Mouse (Mus musculus): ENCODE measurements around the gene Tmem108.

Tmem108 gene

DNA sequence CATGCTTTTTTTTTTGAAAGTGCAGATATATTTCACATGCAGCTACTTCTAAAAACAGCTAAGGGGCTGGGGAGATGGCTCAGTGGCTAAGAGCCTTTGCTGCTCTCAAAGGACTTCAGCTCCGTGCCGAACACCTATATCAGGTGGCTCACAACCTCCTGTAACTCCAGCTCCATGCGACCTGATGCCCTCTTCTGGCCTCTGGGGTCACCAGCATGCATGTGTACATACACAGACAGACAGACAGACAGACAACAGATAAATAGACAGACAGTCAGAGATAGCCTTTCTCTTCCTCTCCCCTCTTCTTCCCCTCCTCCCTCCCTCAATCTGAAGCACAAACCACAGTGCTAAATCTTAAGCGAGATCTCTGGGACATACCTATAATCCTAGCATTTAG is 181.5 kb downstream of the Tmem108 start:
- DNase-seq, result no peak

DNA sequence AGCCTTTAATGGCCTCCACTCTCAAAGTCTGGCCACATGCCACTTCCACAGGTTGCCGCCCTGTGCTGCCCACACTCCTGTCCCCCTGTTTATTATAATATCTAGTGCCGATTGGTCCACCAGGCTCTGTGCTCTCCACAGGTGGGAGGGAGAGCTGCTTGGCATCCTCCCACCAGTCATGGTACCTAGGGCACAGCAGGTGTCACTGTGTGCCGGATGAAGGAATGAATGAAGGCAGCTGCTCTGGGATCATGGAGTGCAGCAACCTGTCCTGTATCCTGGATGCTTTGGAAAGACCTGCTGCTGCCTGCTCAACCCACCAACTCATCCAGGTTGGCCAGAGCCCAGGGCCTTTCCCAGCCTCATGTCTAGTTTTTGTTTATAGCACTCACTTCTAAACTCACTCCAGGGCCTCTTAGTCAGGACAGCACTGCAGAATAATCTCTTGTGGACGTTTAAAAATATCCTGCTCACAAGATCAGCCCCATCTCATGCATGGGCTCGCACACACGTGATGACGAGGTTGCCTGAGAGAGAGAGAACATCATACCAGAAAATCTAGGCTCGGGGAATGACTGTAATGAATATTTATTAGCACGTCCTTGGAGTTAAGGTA is 182.1 kb downstream of the Tmem108 start:
- DNase-seq, result no peak

DNA sequence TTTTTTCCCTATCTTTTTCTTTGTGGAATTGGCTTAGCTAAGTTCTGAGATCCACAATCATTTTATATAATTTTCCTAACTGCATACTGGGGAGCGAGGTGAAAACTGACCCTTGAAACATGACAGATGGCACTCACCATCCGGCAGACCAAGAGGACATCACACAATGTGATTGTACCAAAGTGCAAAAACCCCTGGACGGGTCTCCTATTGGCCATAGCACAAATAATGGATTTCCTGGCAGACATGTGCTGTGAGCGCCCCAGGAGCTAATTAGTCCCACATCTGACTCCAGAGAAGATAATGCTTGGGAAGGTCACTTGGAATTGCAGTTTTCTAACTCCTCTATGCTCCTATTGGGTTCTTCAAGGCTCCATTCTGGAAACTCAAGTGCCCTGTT is 183.9 kb downstream of the Tmem108 start:
- no peak for DNase-seq

DNA sequence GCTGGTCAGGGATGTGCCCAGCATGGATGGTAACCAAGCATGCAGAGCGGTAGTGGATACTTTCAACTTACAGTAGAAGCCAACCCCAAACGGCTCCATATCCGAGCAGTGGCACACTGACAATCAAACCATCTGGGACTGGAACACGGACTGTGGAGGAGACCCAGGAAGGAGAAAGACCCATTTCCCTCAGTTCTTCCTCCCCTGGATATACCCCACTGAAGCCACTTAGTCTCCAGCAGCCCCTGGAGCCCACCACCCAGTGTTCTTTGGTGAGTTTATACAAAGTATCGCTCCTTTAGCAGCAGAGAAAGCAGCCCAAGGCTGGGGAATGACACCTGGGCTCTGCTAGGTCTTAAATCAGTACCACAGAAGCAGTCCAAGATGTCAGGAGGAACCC is 184.5 kb downstream of the Tmem108 start:
- DNase-seq, result no peak

DNA sequence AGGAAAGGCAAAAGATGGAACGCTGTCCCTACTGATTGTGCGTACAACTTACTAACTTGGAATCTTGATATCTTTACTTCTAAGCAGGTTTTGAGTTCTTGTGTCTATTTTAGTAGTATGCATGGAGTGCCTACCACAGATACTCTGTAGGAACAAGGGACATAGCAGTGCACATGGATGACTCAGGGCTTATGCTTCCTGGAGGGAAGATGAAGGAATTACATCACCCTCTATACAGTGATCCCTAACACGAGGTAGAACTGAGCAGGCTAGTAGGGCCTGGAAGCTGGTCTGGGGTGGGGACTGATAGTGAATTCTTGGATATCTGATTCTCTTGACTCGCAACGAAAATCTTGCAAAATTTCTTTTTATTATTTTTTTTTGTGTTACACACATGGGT is 185.7 kb downstream of the Tmem108 start:
- no peak for DNase-seq

DNA sequence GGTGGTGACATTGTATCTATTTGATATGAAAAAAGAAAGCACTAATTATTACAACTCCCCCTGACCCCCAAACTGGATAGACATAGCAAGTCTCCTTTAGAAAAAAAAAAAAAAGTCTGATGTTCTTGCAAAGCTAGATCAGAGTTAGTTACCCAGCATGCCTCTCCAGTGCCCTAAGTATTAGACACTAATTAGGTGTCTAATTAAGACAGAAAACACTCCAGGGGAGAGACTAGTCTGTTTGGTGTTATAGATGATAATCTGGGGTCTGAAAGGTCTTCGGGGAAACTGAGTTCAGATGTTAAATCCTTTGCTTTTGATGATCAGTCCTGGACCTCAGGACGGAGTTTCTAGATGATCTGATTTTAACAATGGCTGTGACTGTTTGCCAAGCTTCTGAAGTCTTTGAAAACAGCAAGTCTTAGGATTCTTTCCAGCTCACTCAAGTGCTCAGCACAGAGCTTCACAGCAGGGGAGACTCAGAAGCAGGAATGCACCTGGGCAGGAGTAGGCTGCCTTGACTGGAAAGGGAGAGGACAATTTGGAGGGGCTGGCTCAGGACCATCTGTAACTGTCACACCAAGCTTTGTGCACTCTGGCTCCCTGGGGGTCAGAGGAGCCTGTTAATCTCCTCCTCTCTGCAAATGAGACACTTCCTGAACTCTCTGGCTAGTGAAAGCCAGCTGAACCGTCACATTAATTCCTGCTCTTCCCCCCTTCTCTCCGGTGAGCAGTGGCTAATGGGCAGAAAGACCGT is 187.5 kb downstream of the Tmem108 start:
- DNase-seq, result peak in 1 of 2 experiments; percentile 35

DNA sequence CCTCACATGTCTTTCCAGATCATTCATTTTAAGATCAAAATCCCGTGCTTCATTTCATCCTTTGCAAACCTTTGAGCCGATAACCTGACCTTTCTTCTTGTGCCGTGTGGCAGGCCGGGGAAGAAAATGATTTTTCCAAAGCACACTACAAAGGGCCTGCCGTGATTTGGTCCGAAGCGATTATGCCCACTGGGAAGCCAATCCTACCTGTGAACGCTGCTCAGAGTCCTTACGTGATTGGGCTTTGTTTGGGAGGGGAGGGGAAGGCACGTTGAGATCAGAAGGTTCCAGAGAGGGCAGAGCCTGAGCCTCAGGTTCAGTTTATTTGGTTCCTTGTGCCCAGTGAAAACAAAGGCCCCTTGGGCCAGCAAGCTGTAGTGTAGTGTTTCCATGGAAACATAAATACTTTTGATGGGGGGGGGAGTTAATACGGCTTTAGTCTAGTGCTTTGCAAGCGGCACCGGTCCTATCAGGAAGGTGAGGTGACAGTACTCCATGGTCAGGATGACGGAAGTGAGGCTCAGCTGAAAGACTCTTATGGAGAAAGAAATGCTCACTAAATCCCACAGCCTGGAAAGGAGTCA is 191.4 kb downstream of the Tmem108 start:
- no peak for DNase-seq

DNA sequence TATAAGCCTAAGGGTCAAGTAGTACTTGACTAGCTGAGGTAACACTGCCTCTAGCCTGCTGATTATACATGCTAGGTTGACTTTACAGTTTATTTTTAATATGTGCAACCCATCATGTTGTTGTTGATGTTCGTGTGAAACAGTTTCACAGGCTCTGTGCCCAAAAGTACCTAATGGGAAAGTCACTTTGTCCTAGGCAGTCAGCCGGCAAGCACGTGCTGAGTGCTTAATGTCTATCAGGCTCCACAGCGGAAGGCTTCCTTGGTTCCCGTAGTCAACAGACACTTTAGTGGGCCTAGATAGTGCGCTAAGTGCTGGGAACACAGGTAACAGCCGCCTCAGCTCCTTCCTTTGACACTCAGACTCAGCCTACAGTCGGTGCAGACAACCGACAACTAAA is 192.7 kb downstream of the Tmem108 start:
- no peak for DNase-seq

DNA sequence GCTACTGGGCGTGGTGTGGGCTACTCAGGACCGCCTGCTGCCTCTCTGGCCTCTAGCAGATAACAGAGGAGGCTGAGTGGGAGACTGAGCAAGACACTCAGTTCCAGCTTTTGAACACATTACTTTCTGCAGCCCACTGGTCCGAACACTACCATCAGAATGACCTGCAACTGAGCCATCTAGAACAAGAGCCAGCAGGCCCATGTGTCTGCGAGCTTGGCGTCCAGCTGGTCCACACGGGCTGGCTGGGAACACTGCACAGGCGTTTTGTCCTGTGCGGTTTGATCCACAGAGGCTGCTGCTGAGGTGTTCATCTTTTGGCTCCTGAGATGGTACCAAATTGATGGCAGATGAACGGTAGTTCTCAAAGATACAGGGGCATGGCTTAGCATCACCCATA is 196.5 kb downstream of the Tmem108 start:
- no peak for DNase-seq

DNA sequence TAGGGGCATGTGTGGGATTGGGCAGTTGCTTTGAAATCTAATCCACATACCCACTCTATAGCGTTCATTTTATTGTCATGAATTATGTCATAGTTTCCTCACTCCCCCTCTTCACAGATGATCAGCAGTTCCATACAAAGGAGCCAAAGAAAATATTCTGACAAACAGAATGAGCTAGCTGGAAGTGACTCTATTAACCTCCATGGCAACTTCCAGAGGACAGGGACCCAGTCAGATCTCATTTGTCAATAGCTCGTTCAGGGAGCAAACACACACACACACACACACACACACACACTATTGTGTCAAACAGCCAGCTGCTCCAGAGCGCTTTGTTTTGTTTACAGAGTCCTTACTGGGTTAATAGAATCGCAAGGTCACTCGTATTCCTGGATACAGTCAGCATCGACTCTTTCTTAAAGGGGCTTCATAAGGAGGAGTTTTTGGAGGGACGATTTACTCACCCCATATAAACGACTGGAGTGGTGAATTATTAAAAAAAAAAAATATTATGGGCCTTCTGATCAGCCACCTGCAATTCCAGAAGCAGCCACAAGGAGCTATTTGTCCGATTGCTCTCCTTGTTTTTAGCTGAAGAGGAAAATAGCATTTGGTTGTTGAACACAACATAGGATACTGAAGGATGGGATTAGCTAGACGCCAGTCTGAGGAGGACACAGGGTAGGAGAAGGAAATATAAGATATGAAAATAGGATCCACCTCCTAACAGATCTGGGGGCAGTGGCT is 197.6 kb downstream of the Tmem108 start:
- DNase-seq, result peak; percentile 80 to 82

DNA sequence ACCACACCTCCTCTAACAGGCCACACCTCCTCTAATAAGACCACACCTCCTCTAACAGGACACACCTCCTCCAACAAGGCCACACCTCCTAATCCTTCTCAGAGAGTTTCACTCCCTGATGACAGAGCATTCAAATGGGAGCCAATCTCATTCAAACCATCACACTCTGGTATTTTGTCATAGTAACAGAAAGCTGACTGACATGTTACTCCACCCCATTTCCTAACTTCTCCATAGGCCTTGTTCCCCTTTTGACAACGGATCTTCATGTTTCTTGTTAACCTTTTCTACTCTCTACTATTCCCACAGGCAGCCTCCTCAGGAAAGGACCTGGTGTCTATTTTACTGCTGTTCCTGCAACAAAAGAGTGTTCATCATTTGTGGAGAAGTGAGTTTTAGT is 199.6 kb downstream of the Tmem108 start:
- no peak for DNase-seq

DNA sequence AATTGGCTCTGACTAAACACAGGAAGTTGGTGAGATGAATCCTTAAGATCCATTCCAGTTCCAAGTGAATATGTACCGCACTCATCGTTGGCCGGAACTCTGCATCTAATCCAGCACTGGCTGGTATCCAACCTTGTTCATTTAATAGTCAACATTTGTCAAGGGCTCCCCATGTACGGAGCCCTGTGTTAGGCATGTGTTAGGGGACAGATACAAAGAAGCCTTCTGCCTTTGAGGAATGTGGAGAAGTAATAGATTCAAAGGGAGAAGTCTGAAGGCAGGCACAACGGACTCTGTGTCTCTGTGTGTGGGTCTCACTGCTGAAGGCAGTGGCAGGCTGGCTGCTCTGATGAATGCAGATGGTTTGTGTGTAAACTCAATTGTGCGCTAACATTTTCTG is 202.9 kb downstream of the Tmem108 start:
- DNase-seq, result no peak

DNA sequence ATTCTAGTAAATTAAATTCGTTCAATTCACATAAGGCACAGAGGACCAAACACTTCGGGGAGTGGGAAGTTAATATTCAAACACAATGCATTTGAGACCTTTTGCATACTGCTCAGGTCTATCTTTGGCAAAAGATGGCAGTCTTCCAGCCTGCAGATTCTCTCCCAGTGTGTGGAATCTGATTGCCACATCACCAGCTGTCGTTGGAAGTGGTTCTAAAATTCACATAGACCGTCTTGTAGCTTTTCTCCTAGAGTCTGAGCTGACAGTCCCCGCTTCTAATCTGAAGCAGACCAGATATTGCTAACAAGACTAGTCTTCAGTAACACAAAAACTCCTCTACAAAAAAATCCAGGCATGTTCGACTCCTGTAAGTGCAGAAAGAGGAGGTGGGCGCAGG is 203.4 kb downstream of the Tmem108 start:
- no peak for DNase-seq

DNA sequence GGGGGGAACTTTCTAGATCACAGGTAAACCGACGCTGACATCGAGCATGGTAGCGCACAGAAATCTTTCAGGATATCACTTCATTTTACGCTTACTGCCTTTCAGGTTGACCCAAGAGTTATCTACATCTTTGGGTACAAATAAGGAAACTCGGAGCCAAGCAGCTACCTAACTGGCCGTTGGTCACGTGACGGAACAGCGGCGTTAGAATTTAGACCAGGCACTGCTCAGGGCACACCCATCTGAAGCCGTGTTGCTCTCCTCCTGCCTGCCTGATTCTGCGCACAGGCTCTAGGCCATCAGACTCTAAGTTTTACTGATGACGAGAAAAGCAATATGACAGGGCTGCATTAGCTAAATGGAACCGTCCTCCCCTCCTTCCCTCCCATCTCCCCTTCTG is 204.6 kb downstream of the Tmem108 start:
- DNase-seq, result peak in 1 of 2 experiments; percentile 18

DNA sequence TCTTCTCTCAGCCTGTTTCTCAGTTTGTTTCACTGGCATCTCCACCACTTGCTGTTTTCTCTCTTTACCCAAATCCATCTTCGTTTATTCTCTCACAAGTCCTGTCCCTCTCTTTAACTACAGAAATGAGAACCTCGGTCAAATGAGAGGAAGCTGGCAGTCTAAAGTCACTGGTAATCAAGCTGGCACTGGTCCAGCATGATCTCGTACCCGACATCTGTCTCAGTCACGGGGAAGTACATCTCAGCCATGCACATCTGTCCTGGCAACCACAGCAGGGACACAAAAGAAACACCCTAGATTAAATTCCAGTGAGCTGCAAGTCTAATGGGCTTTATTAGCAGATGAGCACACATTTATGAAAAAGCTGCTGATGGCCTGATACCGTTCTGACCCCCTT is 206.3 kb downstream of the Tmem108 start:
- no peak for DNase-seq

DNA sequence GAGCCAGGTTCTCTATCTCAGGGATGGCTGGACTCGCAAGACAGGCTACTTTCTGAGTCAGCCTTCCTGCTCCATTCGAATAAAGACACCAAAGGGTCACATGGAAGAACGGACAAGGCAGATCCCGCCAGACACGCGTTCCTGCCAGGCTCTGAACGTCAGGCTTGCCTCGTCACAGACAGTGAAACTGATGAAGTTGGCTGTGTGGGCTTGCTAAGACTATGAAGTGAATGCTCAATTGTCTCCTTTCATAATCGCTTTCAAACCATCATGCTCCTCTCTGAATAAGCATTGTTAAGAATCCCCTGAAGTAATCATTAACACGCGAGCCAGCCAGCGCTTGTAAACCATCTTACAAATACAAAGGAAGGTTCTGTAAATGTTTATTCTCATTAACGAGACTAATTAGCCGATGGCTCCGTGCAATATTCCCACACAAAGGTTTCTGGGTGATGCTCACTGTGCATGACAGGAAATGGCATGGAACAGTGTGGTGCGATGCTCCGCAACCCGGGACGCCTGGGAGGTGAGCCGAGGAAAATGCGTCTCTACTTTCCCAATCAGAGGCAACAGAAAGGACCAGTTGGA is 210.9 kb downstream of the Tmem108 start:
- DNase-seq, result peak; percentile 38 to 61

DNA sequence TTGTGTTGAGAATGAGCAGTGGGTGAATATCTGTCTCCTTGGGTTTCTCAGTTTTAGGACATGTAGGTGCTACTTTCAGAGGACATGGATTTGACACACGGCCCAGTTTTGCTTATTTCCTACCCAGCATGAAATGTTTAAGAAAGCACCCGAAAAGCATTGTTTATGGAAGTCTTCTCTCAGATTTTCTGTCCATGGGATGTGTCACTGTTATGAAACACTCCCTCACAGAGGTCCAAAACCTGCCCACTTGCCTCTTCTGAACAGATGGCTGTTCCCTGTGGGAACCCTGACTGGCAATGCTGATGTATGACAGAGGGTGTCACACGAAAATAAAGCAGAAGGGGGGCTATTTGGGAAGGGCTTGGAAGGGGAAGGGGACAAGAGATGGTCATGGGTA is 212.5 kb downstream of the Tmem108 start:
- DNase-seq, result no peak

DNA sequence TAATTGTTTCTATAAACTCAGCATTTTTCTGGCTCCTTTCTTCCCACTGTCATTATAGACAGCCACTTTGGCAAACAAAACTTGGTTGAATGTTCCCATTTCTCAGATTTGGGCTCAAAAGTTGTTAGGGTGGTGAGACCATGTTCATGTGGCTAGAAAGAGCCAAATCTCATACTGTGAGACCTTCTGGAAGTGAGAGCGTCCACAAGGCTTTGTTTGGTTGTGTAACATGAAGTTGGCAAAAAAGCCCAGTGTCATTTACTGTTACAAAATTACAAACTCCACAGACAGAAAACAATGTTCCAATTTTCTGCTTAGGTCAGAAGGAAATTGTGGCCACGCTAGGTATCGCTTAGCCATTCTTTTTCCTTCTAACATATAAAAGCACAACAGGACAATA is 213.0 kb downstream of the Tmem108 start:
- DNase-seq, result no peak

DNA sequence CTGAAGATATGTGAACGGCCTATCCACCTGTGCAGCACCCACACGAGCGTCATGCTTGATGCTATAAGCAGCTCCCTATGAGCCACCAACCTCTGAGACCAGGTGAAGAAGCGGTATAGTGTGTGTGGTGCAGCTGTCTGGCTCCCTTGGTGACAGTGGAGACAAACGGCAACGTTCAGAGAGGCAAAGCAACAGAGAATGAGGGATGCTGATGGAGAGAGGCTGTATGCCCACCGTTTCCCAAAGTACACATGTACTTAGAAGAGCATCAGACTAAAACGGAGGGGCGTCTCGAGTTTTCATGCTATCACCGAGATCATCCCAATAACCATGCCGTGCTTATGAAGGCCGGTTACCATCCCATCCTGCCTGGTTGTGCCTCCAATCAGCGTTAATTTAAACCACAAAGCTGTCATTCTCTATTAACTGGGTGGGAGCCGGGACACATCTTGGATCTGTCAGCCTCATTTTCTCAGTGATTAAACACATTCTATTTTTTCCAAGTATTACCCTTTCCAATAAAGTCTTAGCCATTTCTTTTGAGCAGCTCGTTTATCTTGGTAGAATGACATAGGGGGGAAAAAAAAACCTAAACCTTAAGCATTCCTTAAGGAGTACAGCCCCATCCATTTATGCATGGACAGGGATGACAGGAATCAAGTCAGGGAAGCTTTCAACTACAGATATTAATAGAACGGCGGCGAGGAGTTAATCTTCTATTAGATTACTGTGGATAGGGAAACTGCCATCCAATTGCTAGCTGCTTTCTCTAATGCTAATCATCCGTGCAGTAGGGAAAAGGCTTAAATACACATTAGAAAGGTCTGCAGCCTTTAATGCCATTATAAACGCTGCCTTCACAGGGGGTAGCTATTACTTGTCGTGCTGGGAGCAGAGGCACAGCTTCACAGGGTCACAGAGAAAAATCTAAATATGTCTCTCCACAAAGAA is 214.7 kb downstream of the Tmem108 start:
- no peak for DNase-seq

DNA sequence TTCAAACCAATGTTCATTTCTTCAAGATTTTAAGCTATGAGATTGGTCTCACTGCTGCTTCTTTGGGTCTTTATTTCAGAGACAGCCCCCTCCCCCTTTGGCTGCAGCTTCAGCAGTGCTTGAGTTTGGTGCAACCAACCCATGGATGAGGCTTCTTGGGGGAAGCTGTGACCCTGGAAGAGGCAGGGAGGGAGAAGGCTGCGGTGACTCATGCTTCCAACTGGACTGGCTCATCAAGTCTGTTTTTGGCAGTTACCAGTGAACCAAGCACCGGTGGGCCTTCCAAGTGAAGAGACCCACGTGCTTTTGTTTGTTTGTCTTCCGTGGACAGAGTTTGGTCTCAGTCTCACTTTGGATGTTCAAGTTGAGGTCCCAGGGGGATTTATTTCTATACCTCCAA is 215.9 kb downstream of the Tmem108 start:
- no peak for DNase-seq

DNA sequence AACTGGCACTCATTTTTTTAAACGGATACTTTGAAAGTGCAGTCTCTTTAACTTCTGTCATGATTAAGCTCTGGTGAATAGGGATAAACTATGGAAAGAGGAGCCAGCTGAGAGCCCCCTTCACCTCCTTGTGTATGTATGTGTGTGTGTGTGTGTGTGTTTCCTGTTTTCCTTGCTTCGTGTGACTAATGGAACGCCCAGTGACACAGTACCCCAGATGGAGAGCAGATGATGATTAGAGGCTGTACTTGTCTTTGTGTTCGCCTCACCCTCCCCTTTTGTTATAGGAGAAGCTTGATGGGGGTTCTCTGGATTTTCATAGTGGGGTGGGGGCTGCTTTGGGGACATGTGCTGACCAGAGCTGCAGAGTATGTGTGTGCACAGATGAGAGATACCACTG is 216.4 kb downstream of the Tmem108 start:
- no peak for DNase-seq

DNA sequence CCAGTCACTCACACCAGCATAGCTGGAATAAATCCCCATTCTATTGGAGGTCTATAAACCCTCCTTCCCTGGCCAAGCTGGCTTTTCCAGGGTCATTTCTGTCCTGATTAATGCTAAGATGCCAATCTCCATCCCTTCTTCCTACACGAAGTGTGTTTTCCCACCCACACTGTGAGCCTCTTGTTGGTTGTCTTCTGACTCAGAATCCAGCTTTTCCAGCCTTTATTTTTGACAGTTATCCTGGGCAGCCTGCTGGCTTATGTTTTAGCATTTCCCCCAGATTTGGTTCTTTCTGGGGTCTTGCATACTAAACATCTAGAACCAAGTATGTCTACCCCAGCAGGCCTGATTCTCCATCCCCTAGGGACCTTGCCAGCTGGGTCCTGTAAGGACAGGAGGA is 217.0 kb downstream of the Tmem108 start:
- DNase-seq, result no peak

All from kidney, postnatal 4 days (tissue).